Mouse (Mus musculus): Measurements from ENCODE around the gene Aldh1l1.

Aldh1l1 gene

DNA sequence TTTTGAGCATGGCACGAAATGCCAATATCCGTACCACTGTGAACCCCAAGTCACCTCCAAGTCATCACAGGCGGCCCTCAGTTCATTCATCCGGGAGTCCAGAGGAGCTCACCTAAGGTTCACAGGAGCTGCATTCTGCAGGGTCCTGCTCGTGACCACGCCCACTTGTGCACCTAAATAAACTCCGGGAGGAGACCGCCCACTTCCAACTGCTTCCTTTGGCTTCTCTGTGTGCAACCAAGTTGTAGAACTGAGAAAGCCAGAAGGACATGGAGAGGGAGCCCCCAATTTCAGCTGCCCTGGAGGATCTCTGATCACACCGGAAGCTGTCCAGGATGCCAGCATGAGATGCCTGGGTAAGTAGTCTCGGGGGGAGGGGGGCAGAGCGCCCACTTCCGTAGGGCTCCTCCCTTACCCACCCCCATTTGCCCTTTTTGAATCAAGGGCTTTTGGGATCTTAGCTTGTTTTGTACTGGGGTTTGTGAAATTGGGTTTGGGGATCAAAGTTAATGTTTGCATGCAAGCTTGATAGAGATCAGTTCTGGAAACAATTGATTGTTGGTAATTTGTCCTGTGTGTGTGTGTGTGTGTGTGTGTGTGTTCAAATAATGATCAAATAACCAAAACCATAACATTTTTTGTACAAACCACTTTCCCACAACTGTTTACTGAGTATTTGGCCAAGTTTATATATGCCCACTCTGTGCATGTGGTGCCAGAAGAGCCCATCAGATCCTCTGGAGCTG is at the start of gene Aldh1l1:
TSS of gene Aldh1l1 (plus strand) at position 252 of the 746 bp plus-strand sequence.
- DNase-seq (ENCODE audit: low read depth): no peak

DNA sequence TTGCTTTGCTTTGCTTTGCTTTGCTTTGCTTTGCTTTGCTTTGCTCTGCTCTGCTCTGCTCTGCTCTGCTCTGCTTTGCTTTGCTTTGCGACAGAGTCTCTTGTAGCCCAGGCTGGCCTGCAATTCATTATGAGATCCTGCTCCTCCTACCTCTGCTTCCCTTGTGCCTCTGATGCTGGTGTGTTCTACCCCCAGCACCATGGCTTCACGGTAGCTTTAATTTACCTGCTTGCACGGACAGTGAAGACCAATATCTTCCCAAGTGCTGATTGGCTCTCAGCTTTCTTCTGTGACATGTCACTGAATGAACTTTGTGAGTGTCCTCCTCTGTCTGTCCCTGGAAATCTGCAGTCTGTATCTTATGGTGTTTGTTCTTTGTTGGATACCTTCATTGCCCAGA is 49.2 kb upstream of the Aldh1l1 start:
- DNase-seq (ENCODE audit: low read depth): no peak

GRCm38 (mm10) chr6:90446883-90447282 is 39.3 kb upstream of the Aldh1l1 start:
- DNase-seq (ENCODE audit: low read depth): no peak

- peak; percentile 24 for DNase-seq (ENCODE audit: low read depth)
Measured at GRCm38 (mm10) chr6:90450179-90450578, 36.0 kb upstream of the Aldh1l1 start.

DNA sequence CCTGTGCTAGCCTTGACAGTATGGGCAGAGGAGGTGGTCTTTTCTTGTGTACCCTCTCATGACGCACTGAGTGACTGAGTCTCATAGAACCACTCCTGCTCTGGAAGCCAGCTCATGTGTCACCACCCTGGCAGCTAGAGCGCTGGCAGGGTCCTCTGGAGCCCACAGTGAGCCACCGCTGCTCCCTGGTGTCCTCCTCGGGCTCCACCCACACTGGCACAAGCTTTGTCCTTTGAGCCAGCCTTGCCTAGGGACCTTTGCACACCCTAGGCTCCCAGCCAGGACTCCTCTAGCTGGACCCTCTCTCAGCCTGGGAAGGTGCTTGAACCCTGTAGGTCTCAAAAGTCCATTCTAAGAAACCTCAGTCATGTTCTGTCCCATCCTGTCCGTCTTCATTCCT is 35.5 kb upstream of the Aldh1l1 start:
- no peak for DNase-seq (ENCODE audit: low read depth)

DNA sequence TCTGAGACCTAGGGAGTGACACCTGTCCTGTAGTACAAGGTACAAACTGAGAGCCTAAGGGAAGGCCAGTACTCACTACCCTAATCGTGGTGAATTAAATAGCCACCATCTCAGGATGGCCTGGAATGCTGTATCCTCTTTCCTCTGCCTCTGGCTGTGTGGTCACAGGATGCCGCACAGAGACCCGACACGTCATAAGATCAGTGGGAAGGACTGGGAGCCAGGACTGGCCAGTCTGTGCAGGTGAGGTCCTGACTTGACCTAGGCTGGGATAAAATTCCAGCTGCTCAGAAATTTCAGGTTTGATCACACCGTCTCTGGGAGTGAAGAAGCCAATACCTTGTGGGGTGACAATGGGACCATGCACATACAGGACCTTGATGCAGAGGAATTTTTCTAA is 34.7 kb upstream of the Aldh1l1 start:
- DNase-seq (ENCODE audit: low read depth): no peak

DNA sequence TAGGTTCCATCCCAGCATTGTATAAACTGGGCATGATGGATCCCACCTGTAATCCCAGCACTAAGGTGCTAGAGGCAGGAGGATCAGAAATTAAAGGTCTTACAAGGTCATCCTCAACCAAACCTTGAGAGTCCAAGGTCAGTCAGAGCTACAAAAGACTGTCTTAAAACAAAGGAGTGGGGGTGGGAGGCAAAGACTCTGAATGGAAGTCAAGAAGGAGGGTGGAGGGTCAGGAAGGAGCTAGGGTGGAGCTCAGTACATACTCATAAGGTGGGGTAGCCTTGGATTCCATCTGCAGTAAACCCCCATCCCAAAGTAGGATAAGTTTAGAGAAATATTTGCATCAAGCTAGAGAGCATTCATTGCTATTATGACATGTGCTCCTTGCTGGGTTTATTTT is 33.6 kb upstream of the Aldh1l1 start:
- no peak for DNase-seq (ENCODE audit: low read depth)

DNA sequence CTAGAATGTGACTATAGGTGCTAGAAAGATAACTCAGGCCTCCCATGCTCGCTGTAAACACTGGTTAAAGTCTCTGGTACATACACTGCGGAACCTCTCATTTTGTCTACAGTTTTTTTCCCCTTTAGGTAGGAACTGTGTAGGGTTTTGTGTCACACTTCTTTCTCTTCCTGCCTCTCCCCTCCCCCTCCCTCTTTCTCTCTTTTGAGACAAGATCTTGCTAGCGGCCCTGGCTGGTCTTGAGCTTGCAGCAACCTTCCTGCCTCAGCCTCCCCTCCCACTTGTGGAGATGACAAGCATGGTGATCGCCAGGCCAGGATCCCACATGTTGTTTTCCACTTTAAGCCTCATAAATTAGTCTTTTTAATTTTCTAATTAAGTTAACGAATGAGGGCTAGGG is 32.5 kb upstream of the Aldh1l1 start:
- no peak for DNase-seq (ENCODE audit: low read depth)

- no peak for DNase-seq (ENCODE audit: low read depth)
Measured at GRCm38 (mm10) chr6:90457421-90457820, 28.8 kb upstream of the Aldh1l1 start.

DNA sequence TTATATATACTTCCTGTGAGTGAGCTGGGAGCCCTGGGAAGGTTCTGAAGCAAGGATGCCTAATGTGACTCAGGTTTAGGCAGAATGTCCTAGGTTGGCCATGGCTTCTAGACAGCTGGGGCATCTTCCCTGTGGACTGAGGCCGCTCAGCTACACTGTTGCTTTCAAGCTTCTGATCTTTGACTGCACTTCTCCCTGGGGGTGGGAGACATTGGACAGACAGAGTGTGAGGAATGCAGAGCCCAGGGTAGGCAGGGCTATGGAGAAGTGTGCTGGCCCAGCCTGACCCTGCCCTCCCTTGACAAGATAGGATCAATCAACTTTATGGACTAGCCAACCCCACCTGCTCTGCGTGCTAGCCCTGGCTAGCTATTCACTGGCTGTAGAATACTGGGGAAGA is 25.0 kb upstream of the Aldh1l1 start:
- DNase-seq (ENCODE audit: low read depth): no peak

DNA sequence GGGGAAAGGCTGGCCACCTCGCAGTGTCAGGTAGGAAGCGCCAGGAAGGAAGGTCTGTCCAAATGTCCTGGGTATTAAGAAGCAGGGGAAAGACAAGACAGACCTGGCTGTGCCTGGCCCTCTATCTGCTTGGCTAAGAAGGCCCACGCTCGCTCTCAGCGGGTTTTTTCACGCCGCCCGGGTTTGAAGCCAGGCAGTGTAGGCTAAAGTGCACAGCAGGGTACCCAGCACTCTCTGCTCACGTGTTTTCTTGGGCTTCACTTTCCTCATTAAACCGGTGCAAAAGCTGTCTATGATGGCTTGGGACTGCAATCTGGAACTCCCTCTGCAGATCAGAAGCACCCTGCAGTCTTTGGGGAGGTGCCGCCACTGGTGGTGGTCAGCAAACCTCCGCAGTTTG is 24.5 kb upstream of the Aldh1l1 start:
- DNase-seq (ENCODE audit: low read depth): no peak

GRCm38 (mm10) chr6:90462181-90462706 is 24.0 kb upstream of the Aldh1l1 start, which contains the start of gene Klf15:
Gene Klf15, plus strand, starts transcription at chr6:90462576.
- no peak for DNase-seq (ENCODE audit: low read depth)

GRCm38 (mm10) chr6:90462841-90463227 is 23.4 kb upstream of the Aldh1l1 start:
- no peak for DNase-seq (ENCODE audit: low read depth)

DNA sequence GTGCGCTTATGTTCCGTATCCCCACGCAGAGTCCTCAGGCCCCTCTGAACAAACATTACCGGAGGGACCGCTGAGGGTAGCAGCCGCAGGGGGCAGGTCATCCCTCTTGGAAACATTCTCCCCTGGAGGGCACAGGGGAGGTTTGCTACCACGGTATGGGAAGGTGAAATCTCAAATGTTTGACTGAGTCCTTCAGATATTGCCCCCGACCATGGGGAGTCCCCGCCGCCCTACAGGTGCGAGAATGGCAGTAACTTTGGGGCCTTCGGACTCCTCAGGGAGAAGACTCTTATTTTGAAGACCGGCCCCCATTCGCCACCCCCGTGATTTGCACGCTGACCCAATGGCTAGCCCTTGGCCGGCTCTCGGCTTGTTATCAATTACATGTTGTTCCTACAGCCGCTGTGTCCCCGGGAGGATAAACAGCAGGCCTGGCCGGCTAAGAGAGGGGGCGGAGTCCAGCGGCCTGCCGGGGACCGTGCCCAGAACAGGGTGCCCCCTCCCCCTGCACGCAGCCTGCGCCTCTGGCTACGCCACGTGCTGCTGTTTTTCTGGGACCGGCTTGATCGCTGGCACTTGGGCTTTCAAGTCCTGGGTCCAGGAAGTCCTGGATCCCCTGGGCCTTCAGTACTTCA is 22.9 kb upstream of the Aldh1l1 start:
- no peak for DNase-seq (ENCODE audit: low read depth)

GRCm38 (mm10) chr6:90463890-90464421 is 22.3 kb upstream of the Aldh1l1 start:
- DNase-seq (ENCODE audit: low read depth): no peak

GRCm38 (mm10) chr6:90465028-90465640 is 21.1 kb upstream of the Aldh1l1 start:
- no peak for DNase-seq (ENCODE audit: low read depth)

- DNase-seq (ENCODE audit: low read depth): no peak
Measured at GRCm38 (mm10) chr6:90466079-90466478, 20.1 kb upstream of the Aldh1l1 start.

DNA sequence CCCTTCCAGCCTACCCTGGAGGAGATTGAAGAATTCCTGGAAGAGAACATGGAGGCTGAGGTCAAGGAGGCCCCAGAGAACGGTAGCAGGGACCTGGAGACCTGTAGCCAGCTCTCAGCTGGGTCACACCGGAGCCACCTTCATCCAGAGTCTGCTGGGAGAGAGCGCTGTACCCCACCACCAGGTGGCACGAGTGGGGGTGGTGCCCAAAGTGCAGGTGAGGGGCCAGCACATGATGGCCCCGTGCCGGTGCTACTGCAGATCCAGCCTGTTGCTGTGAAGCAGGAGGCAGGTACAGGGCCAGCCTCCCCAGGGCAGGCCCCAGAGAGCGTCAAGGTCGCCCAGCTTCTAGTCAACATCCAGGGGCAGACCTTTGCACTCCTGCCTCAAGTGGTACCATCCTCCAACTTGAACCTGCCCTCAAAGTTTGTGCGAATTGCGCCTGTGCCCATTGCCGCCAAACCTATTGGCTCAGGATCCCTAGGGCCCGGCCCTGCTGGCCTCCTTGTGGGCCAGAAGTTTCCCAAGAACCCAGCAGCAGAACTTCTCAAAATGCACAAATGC is 19.3 kb upstream of the Aldh1l1 start:
- DNase-seq (ENCODE audit: low read depth): no peak

DNA sequence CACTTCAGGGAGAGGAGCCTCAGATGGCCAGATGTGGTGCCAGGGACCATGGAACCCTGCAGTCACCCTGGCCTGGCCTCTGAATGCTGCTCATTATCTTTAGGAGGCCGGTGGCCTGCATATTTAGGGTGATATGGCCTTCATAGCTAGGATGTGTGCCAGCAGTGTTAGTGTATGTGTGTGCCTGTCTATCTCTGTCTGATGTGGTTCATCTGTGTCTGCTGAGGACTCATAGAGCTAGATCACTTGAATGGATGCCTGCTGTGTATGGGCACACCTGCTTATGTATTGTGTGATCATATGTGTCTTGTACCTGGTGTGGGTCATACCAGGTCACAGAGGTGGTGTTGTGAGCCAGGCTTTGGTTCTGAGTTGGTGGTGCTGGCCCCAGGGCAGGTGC is 18.0 kb upstream of the Aldh1l1 start:
- no peak for DNase-seq (ENCODE audit: low read depth)

- DNase-seq (ENCODE audit: low read depth): no peak
Measured at GRCm38 (mm10) chr6:90469041-90469440, 17.2 kb upstream of the Aldh1l1 start.

- no peak for DNase-seq (ENCODE audit: low read depth)
Measured at GRCm38 (mm10) chr6:90470255-90470654, 16.0 kb upstream of the Aldh1l1 start.

- DNase-seq (ENCODE audit: low read depth): no peak
Measured at GRCm38 (mm10) chr6:90470947-90471541, 15.2 kb upstream of the Aldh1l1 start.
